37 mouse cellular contexts compared by ENCODE assay signal in genomic region chr6:135177271-135177670, GRCm38 (mm10). TPM values are rescaled to one million over a fixed set of nuclear protein-coding genes. Genes with fewer than 3 reads are reported as not detected.
"Had no signal": no experiment of that assay in that cellular context is flagged by ENCODE, and none has a peak within 500 bp of the region (broad histone marks: within the 10 kb centered on the region; RNA-seq: fewer than 3 reads in every experiment).

No protein-coding gene starts in this region.

- H3K4me1 ChIP-seq: heart, embryonic 13.5 days; heart, embryonic 15.5 days; hindbrain, embryonic 13.5 days; hindbrain, embryonic 15.5 days; limb, embryonic 13.5 days; limb, embryonic 15.5 days had no signal

- H3K36me3 ChIP-seq: heart, embryonic 13.5 days; heart, embryonic 15.5 days; hindbrain, embryonic 13.5 days; hindbrain, embryonic 15.5 days; kidney, embryonic 15.5 days; limb, embryonic 13.5 days; limb, embryonic 15.5 days had no signal

- H3K4me3 ChIP-seq: heart, adult 2 months; heart, embryonic 13.5 days; heart, embryonic 15.5 days; hindbrain, embryonic 13.5 days; hindbrain, embryonic 15.5 days; kidney, embryonic 15.5 days; limb, embryonic 13.5 days; limb, embryonic 15.5 days had no signal

- H3K9ac ChIP-seq: heart, embryonic 13.5 days; heart, embryonic 15.5 days; hindbrain, embryonic 13.5 days; hindbrain, embryonic 15.5 days; kidney, embryonic 15.5 days; limb, embryonic 13.5 days; limb, embryonic 15.5 days had no signal

- H3K9me3 ChIP-seq: heart, embryonic 15.5 days; hindbrain, embryonic 13.5 days; hindbrain, embryonic 15.5 days; kidney, embryonic 15.5 days; limb, embryonic 13.5 days; limb, embryonic 15.5 days had no signal

- ATAC-seq: hindbrain, postnatal 0 days; intestine, embryonic 16.5 days had no signal

- DNase-seq: gastrocnemius, postnatal 14 days; gastrocnemius, postnatal 36 days; heart, adult 11 months; heart, adult 2 months; heart, postnatal 14 days; heart, postnatal 36 days; kidney, adult 11 months; kidney, adult 2 months; kidney, adult 9 months; kidney, postnatal 14 days; kidney, postnatal 36 days; layer of hippocampus, adult 9-11 months; layer of hippocampus, postnatal 36 days; left cerebral cortex, postnatal 4 days had no signal

- H3K27ac ChIP-seq: heart, adult 2 months; heart, embryonic 13.5 days; heart, embryonic 15.5 days; hindbrain, embryonic 13.5 days; hindbrain, embryonic 15.5 days; hindbrain, postnatal 0 days; kidney, embryonic 15.5 days; kidney, postnatal 0 days; limb, embryonic 13.5 days; limb, embryonic 15.5 days had no signal

- H3K27me3 ChIP-seq: hindbrain, embryonic 13.5 days; limb, embryonic 15.5 days had no signal

- H3K4me2 ChIP-seq: heart, embryonic 11.5 days; heart, embryonic 13.5 days; heart, embryonic 15.5 days; hindbrain, embryonic 13.5 days; hindbrain, embryonic 15.5 days; kidney, embryonic 15.5 days; limb, embryonic 13.5 days; limb, embryonic 15.5 days; liver, embryonic 11.5 days had no signal

RNA-seq across cellular contexts. Expression of gene Gprc5d, which starts 59.2 kb away (rescaled TPM):
- total RNA-seq: gastrocnemius, adult 18-20 months; gastrocnemius, adult 8-10 months; gastrocnemius, postnatal 14 days; gastrocnemius, postnatal 36 days; heart, adult 2 months; heart, postnatal 14 days; heart, postnatal 36 days; hematopoietic stem cell, adult 5-6 weeks; hindbrain, postnatal 0 days; layer of hippocampus, postnatal 14 days; layer of hippocampus, postnatal 36 days; left cerebral cortex, adult 18-20 months; left cerebral cortex, postnatal 10 days; left cerebral cortex, postnatal 25 days; left cerebral cortex, postnatal 4 days had no signal
- polyA plus RNA-seq: heart, adult 2 months; heart, embryonic 11.5 days; heart, embryonic 13.5 days; heart, embryonic 15.5 days; heart, postnatal 0 days; hindbrain, embryonic 11.5 days; hindbrain, embryonic 13.5 days; hindbrain, embryonic 15.5 days; hindbrain, postnatal 0 days; intestine, embryonic 14.5 days; kidney, embryonic 15.5 days; limb, embryonic 11.5 days; limb, embryonic 13.5 days; limb, embryonic 15.5 days had no signal
